In genomic region chr3:130260316-130260715, GRCm38 (mm10) we compare ENCODE assay signal across 25 mouse cellular contexts.
DNase-seq lines count a peak whose midpoint lies in the region; ATAC-seq and TF ChIP-seq lines count a peak whose summit lies in the region.
"Had no signal": no experiment of that assay in that cellular context is flagged by ENCODE, and none has a peak within 500 bp of the region (broad histone marks: within the 10 kb centered on the region; RNA-seq: fewer than 3 reads in every experiment).

No protein-coding gene starts in this region.

- H3K4me3 ChIP-seq in kidney, postnatal 0 days (replicated peaks; ENCODE audit: low read depth, low read length): no peak overlapping the region
- no peak overlapping the region for H3K4me3 ChIP-seq in kidney, adult 2 months (ENCODE audit: insufficient read depth, low read depth, low read length)
- H3K4me3 ChIP-seq in lung, embryonic 15.5 days: no peak overlapping the region
- H3K4me3 ChIP-seq in lung, adult 2 months (replicated peaks; ENCODE audit: extremely low read depth, low read depth, low read length): no peak overlapping the region
- H3K4me3 ChIP-seq in intestine, embryonic 16.5 days (ENCODE audit: low read length): no peak overlapping the region
- H3K4me3 ChIP-seq: embryonic facial prominence, embryonic 12.5 days; hindbrain, embryonic 12.5 days; midbrain, embryonic 13.5 days; neural tube, embryonic 13.5 days had no signal

- DNase-seq in kidney, postnatal 0 days (ENCODE audit: low spot score): peak; percentile 82
- no peak for DNase-seq in kidney, adult 2 months
- DNase-seq in lung, adult 2 months: no peak
- DNase-seq in lung, postnatal 10 days: peak; percentile 16
- no peak for DNase-seq in right cerebral cortex, postnatal 36 days (ENCODE audit: low spot score in 2 of 2)
- DNase-seq: adrenal gland, postnatal 25 days; B cell, adult 2 months; cerebellum, adult 11-12 months; cerebellum, adult 9-11 months; embryo, embryonic 11 days; gastrocnemius, postnatal 14 days; layer of hippocampus, adult 9-11 months; liver; thymus, adult 18-20 months; thymus, postnatal 25 days had no signal

- no peaks in the 10 kb centered on the region for H3K27me3 ChIP-seq in kidney, postnatal 0 days (ENCODE audit: insufficient read depth, low read length)
- no peaks in the 10 kb centered on the region for H3K27me3 ChIP-seq in kidney, adult 2 months (replicated peaks; ENCODE audit: control insufficient read depth, insufficient read depth, low read length)
- H3K27me3 ChIP-seq in lung, embryonic 15.5 days: no peaks in the 10 kb centered on the region
- H3K27me3 ChIP-seq in intestine, embryonic 16.5 days (replicated peaks; ENCODE audit: control insufficient read depth, insufficient read depth, low read length): no peaks in the 10 kb centered on the region
- H3K27me3 ChIP-seq: embryonic facial prominence, embryonic 12.5 days; hindbrain, embryonic 12.5 days; midbrain, embryonic 13.5 days; neural tube, embryonic 13.5 days had no signal

- no peaks in the 10 kb centered on the region for H3K36me3 ChIP-seq in kidney, postnatal 0 days (ENCODE audit: insufficient read depth, low read length)
- H3K36me3 ChIP-seq in kidney, adult 2 months (ENCODE audit: control insufficient read depth, insufficient read depth, low read length): no peaks in the 10 kb centered on the region
- no peaks in the 10 kb centered on the region for H3K36me3 ChIP-seq in lung, embryonic 15.5 days
- no peaks in the 10 kb centered on the region for H3K36me3 ChIP-seq in intestine, embryonic 16.5 days (ENCODE audit: control insufficient read depth, insufficient read depth, low read length)
- H3K36me3 ChIP-seq: embryonic facial prominence, embryonic 12.5 days; hindbrain, embryonic 12.5 days; midbrain, embryonic 13.5 days; neural tube, embryonic 13.5 days had no signal

- TF ChIP-seq CTCF in kidney, postnatal 0 days (IDR thresholded peaks at IDR 0.05; ENCODE audit: low read depth): no peak
- TF ChIP-seq CTCF in kidney, adult 2 months (conservative IDR thresholded peaks at IDR 0.05; ENCODE audit: insufficient read depth, insufficient read length, low read depth, low read length): no peak
- no peak for TF ChIP-seq CTCF in lung, adult 2 months (IDR thresholded peaks at IDR 0.05; ENCODE audit: insufficient read depth, low read length)

- 22% methylated on average over 2 of the region's 2 CpGs for WGBS in kidney, postnatal 0 days
- WGBS in kidney, adult 2 months: 41% methylated on average over 2 of the region's 2 CpGs
- 40% methylated on average over 2 of the region's 2 CpGs for WGBS in lung, embryonic 15.5 days
- 72% methylated on average over 2 of the region's 2 CpGs for WGBS in lung, adult 2 months
- 55% methylated on average over 2 of the region's 2 CpGs for WGBS in intestine, embryonic 16.5 days

- H3K9ac ChIP-seq in kidney, postnatal 0 days (ENCODE audit: low read depth, low read length): no peak overlapping the region
- no peak overlapping the region for H3K9ac ChIP-seq in lung, embryonic 15.5 days
- no peak overlapping the region for H3K9ac ChIP-seq in intestine, embryonic 16.5 days (ENCODE audit: low read depth, low read length)
- H3K9ac ChIP-seq: embryonic facial prominence, embryonic 12.5 days; hindbrain, embryonic 12.5 days; liver, embryonic 14.5 days; midbrain, embryonic 13.5 days; neural tube, embryonic 13.5 days had no signal

- no peak for ATAC-seq in kidney, postnatal 0 days (replicated peaks; ENCODE audit: low FRiP score, low read depth)
- peak; percentile 91 for ATAC-seq in lung, embryonic 15.5 days (ENCODE audit: borderline replicate concordance, extremely low read depth, low FRiP score, low TSS enrichment)
- 0 out of 2 replicates have a peak, but pooled peaks have one; percentile 11 for ATAC-seq in intestine, embryonic 16.5 days
- ATAC-seq: forebrain, embryonic 14.5 days; hindbrain, postnatal 0 days; midbrain, embryonic 13.5 days had no signal

- H3K9me3 ChIP-seq in kidney, postnatal 0 days (replicated peaks; ENCODE audit: low read length): no peaks in the 10 kb centered on the region
- H3K9me3 ChIP-seq in lung, embryonic 15.5 days: no peaks in the 10 kb centered on the region
- no peaks in the 10 kb centered on the region for H3K9me3 ChIP-seq in intestine, embryonic 16.5 days (ENCODE audit: control insufficient read depth, low read length)
- H3K9me3 ChIP-seq: embryonic facial prominence, embryonic 12.5 days; hindbrain, embryonic 12.5 days had no signal

- H3K4me2 ChIP-seq in kidney, postnatal 0 days (ENCODE audit: low read length): no peak overlapping the region
- H3K4me2 ChIP-seq in lung, embryonic 15.5 days: no peak overlapping the region
- H3K4me2 ChIP-seq in intestine, embryonic 16.5 days (ENCODE audit: low read depth, low read length): no peak overlapping the region
- H3K4me2 ChIP-seq: embryonic facial prominence, embryonic 12.5 days; hindbrain, embryonic 12.5 days; midbrain, embryonic 13.5 days; neural tube, embryonic 13.5 days had no signal

- H3K4me1 ChIP-seq in kidney, postnatal 0 days (replicated peaks; ENCODE audit: insufficient read depth, low read length): no peaks in the 10 kb centered on the region
- no peaks in the 10 kb centered on the region for H3K4me1 ChIP-seq in kidney, adult 2 months (ENCODE audit: control insufficient read depth, insufficient read depth, low read length)
- no peaks in the 10 kb centered on the region for H3K4me1 ChIP-seq in lung, embryonic 15.5 days
- no peaks in the 10 kb centered on the region for H3K4me1 ChIP-seq in lung, adult 2 months (ENCODE audit: control insufficient read depth, insufficient read depth, low read length)
- no peaks in the 10 kb centered on the region for H3K4me1 ChIP-seq in intestine, embryonic 16.5 days (ENCODE audit: control insufficient read depth, insufficient read depth, low read length)
- H3K4me1 ChIP-seq: embryonic facial prominence, embryonic 12.5 days; hindbrain, embryonic 12.5 days; neural tube, embryonic 13.5 days had no signal

- H3K27ac ChIP-seq in kidney, postnatal 0 days: no peak overlapping the region
- no peak overlapping the region for H3K27ac ChIP-seq in kidney, adult 2 months (ENCODE audit: insufficient read depth, low read depth, low read length)
- no peak overlapping the region; the same call in 1 of the 2 replicates for H3K27ac ChIP-seq in lung, embryonic 15.5 days
- H3K27ac ChIP-seq in intestine, embryonic 16.5 days (ENCODE audit: low read length): no peak overlapping the region
- H3K27ac ChIP-seq: embryonic facial prominence, embryonic 12.5 days; hindbrain, embryonic 12.5 days; hindbrain, postnatal 0 days; liver, embryonic 14.5 days; macrophage; midbrain, embryonic 13.5 days; neural tube, embryonic 13.5 days had no signal

- no peak for TF ChIP-seq POLR2A in kidney, adult 2 months (IDR thresholded peaks at IDR 0.05; ENCODE audit: low read depth, low read length)
- TF ChIP-seq POLR2A in lung, adult 2 months (IDR thresholded peaks at IDR 0.05; ENCODE audit: borderline replicate concordance, extremely low read depth, low read depth, low read length): no peak

Comparison
In these comparisons a context has a peak if more than half of its experiments do, and no peak if none do; other contexts are left out.
1. DNase-seq: peak in kidney, postnatal 0 days (single experiment) and lung, postnatal 10 days (single experiment); none in kidney, adult 2 months (single experiment), lung, adult 2 months (single experiment) and right cerebral cortex, postnatal 36 days (0 of 2).